Mouse (Mus musculus): ENCODE measurements around the gene Tm9sf2. TPM values are rescaled to one million over a fixed set of nuclear protein-coding genes. Genes with fewer than 3 reads are reported as not detected.
"Not testable (repeated sequence)": the region's sequence is repeated elsewhere in the genome, so short reads cannot be mapped to it uniquely, and the experiment has no call there.

Gene Tm9sf2
- total RNA-seq, 2 experiments from 2014 or later = 66.1 to 71.7 TPM

GRCm38 (mm10) chr14:122074360-122074759 lies 32.5 kb upstream of the Tm9sf2 start:
- intact Hi-C loops (cut with DNase I) = no loop called here
- peak overlapping the region; percentile 78 for H3K27ac ChIP-seq
- peak overlapping the region; percentile 45; the same call in 1 of the 2 replicates for H3K4me3 ChIP-seq
- TF ChIP-seq CTCF (IDR thresholded peaks at IDR 0.05) = no peak
- DNase-seq = peak; percentile 40

GRCm38 (mm10) chr14:122075485-122076200 lies 31.2 kb upstream of the Tm9sf2 start:
- peak overlapping the region; percentile 21; the same call in 1 of the 2 replicates for H3K4me3 ChIP-seq
- peak; percentile 66 for DNase-seq
- no peak for TF ChIP-seq CTCF (IDR thresholded peaks at IDR 0.05)
- peak overlapping the region; percentile 78 for H3K27ac ChIP-seq
- intact Hi-C loops (cut with DNase I) = loop anchor here (5.0 kb wide), 1 partner anchor 37 kb away; no protein-coding TSS in a partner anchor

- intact Hi-C loops (cut with DNase I) = loop anchor here (5.0 kb wide), 1 partner anchor 35 kb away; no protein-coding TSS in a partner anchor
- DNase-seq = no peak
- H3K4me3 ChIP-seq = no peak overlapping the region
- H3K27ac ChIP-seq = no peak overlapping the region
- no peak for TF ChIP-seq CTCF (IDR thresholded peaks at IDR 0.05)
These were observed 29.8 kb upstream of the Tm9sf2 start for GRCm38 (mm10) chr14:122077017-122077416.

GRCm38 (mm10) chr14:122079428-122079827 lies 27.4 kb upstream of the Tm9sf2 start:
- Histone ChIP-seq H3K4me3 (no peak overlapping the region), H3K27ac (no peak overlapping the region)
- intact Hi-C loops (cut with DNase I) = loop anchor here (5.0 kb wide), 1 partner anchor 33 kb away; no protein-coding TSS in a partner anchor
- DNase-seq = peak; percentile 63
- TF ChIP-seq CTCF (IDR thresholded peaks at IDR 0.05) = peak; percentile 66

GRCm38 (mm10) chr14:122079921-122080320 lies 26.9 kb upstream of the Tm9sf2 start:
- no peak overlapping the region for H3K4me3 ChIP-seq
- no peak overlapping the region for H3K27ac ChIP-seq
- intact Hi-C loops (cut with DNase I) = loop anchor here (5.0 kb wide), 1 partner anchor 32 kb away; no protein-coding TSS in a partner anchor
- DNase-seq = no peak
- no peak for TF ChIP-seq CTCF (IDR thresholded peaks at IDR 0.05)

GRCm38 (mm10) chr14:122081308-122081707 lies 25.5 kb upstream of the Tm9sf2 start:
- TF ChIP-seq CTCF (IDR thresholded peaks at IDR 0.05) = no peak
- H3K4me3 ChIP-seq = no peak overlapping the region
- intact Hi-C loops (cut with DNase I) = no loop called here
- no peak for DNase-seq
- no peak overlapping the region for H3K27ac ChIP-seq

GRCm38 (mm10) chr14:122083499-122083898 lies 23.3 kb upstream of the Tm9sf2 start:
- Histone ChIP-seq H3K4me3 (no peak overlapping the region), H3K27ac (no peak overlapping the region)
- no peak for DNase-seq
- intact Hi-C loops (cut with DNase I) = no loop called here
- TF ChIP-seq CTCF (IDR thresholded peaks at IDR 0.05) = no peak

- H3K27ac ChIP-seq = no peak overlapping the region
- DNase-seq = no peak
- intact Hi-C loops (cut with DNase I) = no loop called here
- no peak overlapping the region for H3K4me3 ChIP-seq
- no peak for TF ChIP-seq CTCF (IDR thresholded peaks at IDR 0.05)
These were observed 18.9 kb upstream of the Tm9sf2 start for GRCm38 (mm10) chr14:122087956-122088355.

- TF ChIP-seq CTCF (IDR thresholded peaks at IDR 0.05) = no peak
- DNase-seq = no peak
- intact Hi-C loops (cut with DNase I) = no loop called here
These were observed 14.5 kb upstream of the Tm9sf2 start for GRCm38 (mm10) chr14:122092363-122092762.

GRCm38 (mm10) chr14:122096331-122096730 lies 10.5 kb upstream of the Tm9sf2 start:
- intact Hi-C loops (cut with DNase I) = no loop called here
- no peak for TF ChIP-seq CTCF (IDR thresholded peaks at IDR 0.05)
- no peak for DNase-seq
- Histone ChIP-seq H3K27ac (no peak overlapping the region), H3K4me3 (no peak overlapping the region)

More at GRCm38 (mm10) chr14:122092363-122092762, 14.5 kb upstream of the Tm9sf2 start:
- Histone ChIP-seq H3K4me3 (no peak overlapping the region), H3K27ac (no peak overlapping the region)

- Histone ChIP-seq H3K4me3 (no peak overlapping the region), H3K27ac (no peak overlapping the region)
- intact Hi-C loops (cut with DNase I) = no loop called here
- TF ChIP-seq CTCF (IDR thresholded peaks at IDR 0.05) = no peak
- no peak for DNase-seq
These were observed 7.3 kb upstream of the Tm9sf2 start for GRCm38 (mm10) chr14:122099584-122099983.

GRCm38 (mm10) chr14:122101890-122102289 lies 4.9 kb upstream of the Tm9sf2 start:
- H3K4me3 ChIP-seq; H3K27ac ChIP-seq; intact Hi-C loops (cut with DNase I); DNase-seq: not testable (repeated sequence)

GRCm38 (mm10) chr14:122104881-122105280 lies 2.0 kb upstream of the Tm9sf2 start:
- peak overlapping the region; percentile 86 for H3K4me3 ChIP-seq
- intact Hi-C loops (cut with DNase I) = no loop called here

More at GRCm38 (mm10) chr14:122104881-122105280, 2.0 kb upstream of the Tm9sf2 start:
- TF ChIP-seq CTCF (IDR thresholded peaks at IDR 0.05) = no peak
- peak; percentile 97 for DNase-seq
- peak overlapping the region; percentile 96 for H3K27ac ChIP-seq

Data from gastrocnemius, adult 2 months (tissue).